Mouse (Mus musculus) G1E (cell line): Measurements from ENCODE around the gene Tnik. TPM values are rescaled to one million over a fixed set of nuclear protein-coding genes. Genes with fewer than 3 reads are reported as not detected.

Experiments used
- ATAC-seq: 2 replicates; pipeline ENCODE4 v1.8.0; 2016; ENCODE audit warnings: mild to moderate bottlenecking; ENCODE audit not compliant: insufficient number of reproducible peaks, poor library complexity, low FRiP score, severe bottlenecking; ENCODE audit errors: extremely low read depth
- DNase-seq: peaks from one replicate; pipeline ENCODE4 v3.0.0; 2012; ENCODE audit warnings: low spot score
- H3K27me3 ChIP-seq: 2 replicates; pipeline ENCODE4 v1.6.1; 2012; ENCODE audit warnings: mild to moderate bottlenecking, low read length, inconsistent platforms; ENCODE audit not compliant: insufficient read depth
- H3K36me3 ChIP-seq: replicated peaks from 2 replicates; pipeline ENCODE3; 2012; ENCODE audit warnings: mild to moderate bottlenecking, inconsistent platforms
- H3K4me1 ChIP-seq: 2 replicates; pipeline ENCODE4 v1.6.1; 2012; ENCODE audit warnings: low read depth, low read length, inconsistent platforms, mixed read lengths; ENCODE audit not compliant: insufficient read depth
- H3K4me3 ChIP-seq: 2 replicates; pipeline ENCODE4 v1.5.1; 2012; ENCODE audit warnings: low read depth, mild to moderate bottlenecking, inconsistent platforms, low read length, moderate library complexity, mixed read lengths
- H3K9me3 ChIP-seq: replicated peaks from 2 replicates; pipeline ENCODE4 v1.6.1; 2012; ENCODE audit warnings: inconsistent platforms
- CTCF ChIP-seq: IDR thresholded peaks from 2 replicates; pipeline ENCODE4 v1.5.1; 2012; ENCODE audit warnings: low read depth, low read length, inconsistent platforms, mixed read lengths
- GATA1 ChIP-seq: IDR thresholded peaks from 2 replicates; pipeline ENCODE4 v1.6.1; 2012; ENCODE audit warnings: borderline replicate concordance, low read length, inconsistent platforms, mixed read lengths
- GATA2 ChIP-seq: IDR thresholded peaks from 2 replicates; pipeline ENCODE4 v1.6.1; 2012; ENCODE audit warnings: low read depth, low read length, inconsistent platforms, borderline replicate concordance
- POLR2AphosphoS5 ChIP-seq: IDR thresholded peaks from 2 replicates; pipeline ENCODE4 v1.6.1; 2012; ENCODE audit warnings: low read depth, low read length, inconsistent platforms; ENCODE audit not compliant: insufficient replicate concordance
- TAL1 ChIP-seq: conservative IDR thresholded peaks from 2 replicates; pipeline ENCODE4 v1.6.1; 2012; ENCODE audit warnings: low read depth, low read length, inconsistent platforms, mixed read lengths
- polyA plus RNA-seq: library from polyadenylated mRNA; stranded (reverse); fragments of >175 nt; gene quantifications from 2 replicates; pipeline ENCODE4 v1.2.3, GENCODE M21; 2012
- total RNA-seq, 2 experiments: library from RNA; stranded (forward) in 1 of 2; stranded (reverse) in 1 of 2; fragments of 200-1000 nt in 1 of 2; fragments of >200 nt in 1 of 2; fragmentation: Nextera tagmentation in 1 of 2; gene quantifications; 2 replicates each; pipeline ENCODE4 v1.2.3; 2014 to 2017

Tnik gene
- total and polyA plus RNA-seq, 3 experiments: 0.69 to 4.6 (median 1.1) TPM

DNA sequence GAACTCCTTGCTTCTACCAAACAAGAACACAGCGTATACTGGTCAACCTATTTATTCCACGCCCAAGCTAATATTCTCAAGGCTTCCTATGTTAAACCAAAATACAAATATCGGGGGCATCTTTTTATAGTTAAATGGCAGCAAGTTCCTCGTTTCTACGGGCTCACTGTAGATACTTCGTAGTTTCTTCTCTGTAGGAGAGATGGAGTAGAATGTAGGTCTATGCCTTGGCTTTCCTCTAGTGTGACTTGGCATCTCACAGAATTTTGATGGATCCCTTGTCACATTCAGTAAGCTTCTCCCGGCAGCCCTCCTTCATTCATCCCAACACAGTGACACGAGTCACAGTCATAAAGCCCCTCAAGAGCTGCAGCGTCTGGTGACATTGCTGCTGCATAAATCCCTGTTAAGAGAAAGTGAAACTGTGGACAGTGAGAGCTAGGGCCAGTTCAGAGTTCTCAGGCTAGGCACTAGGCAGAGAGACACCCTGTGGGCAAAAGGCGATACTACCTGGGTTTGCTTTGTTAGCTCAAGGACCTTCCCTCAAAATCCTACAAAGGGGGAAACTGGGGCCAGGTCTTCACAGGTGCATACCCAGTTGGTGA, 280.5 kb downstream of the Tnik start:
- H3K9me3 ChIP-seq: no peaks in the 10 kb centered on the region
- ATAC-seq: no peak
- TF ChIP-seq TAL1: no peak
- TF ChIP-seq GATA2: no peak
- no peak for TF ChIP-seq CTCF
- no peak for TF ChIP-seq POLR2AphosphoS5
- TF ChIP-seq GATA1: no peak

DNA sequence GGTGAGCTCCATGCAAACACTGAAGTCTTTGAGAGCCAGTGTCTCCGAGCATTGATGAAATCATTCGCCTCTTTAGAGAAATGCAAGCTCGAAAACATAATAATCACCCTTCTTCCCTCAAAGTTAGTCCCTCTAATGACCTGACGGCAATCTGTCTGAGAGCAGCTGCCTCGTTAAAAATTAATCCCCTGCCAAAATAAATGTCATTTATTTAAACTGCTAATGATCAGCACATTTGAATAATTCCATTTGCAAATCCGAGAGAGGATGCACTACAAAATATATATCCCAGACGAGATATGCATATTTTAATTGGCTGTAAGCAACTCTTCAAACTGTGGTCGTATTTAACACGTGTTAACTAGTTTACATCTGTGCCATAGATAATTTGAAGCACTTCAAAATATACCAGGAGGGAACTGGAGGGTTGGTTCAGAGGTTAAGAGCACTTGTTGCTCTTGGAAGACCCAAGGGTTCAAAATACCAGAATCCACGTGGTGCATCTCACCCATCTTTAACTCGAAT, 281.4 kb downstream of the Tnik start:
- Histone ChIP-seq H3K4me1 (no peaks in the 10 kb centered on the region), H3K36me3 (no peaks in the 10 kb centered on the region), H3K9me3 (no peaks in the 10 kb centered on the region), H3K4me3 (no peak overlapping the region), H3K27me3 (no peaks in the 10 kb centered on the region)
- no peak for ATAC-seq
- no peak for TF ChIP-seq GATA2
- no peak for TF ChIP-seq GATA1
- TF ChIP-seq POLR2AphosphoS5: no peak
- no peak for TF ChIP-seq CTCF
- TF ChIP-seq TAL1: no peak
- DNase-seq: no peak

More for the DNA sequence above, 280.5 kb downstream of the Tnik start:
- H3K4me1 ChIP-seq: no peaks in the 10 kb centered on the region
- H3K4me3 ChIP-seq: no peak overlapping the region
- H3K36me3 ChIP-seq: no peaks in the 10 kb centered on the region
- H3K27me3 ChIP-seq: no peaks in the 10 kb centered on the region
- no peak for DNase-seq

DNA sequence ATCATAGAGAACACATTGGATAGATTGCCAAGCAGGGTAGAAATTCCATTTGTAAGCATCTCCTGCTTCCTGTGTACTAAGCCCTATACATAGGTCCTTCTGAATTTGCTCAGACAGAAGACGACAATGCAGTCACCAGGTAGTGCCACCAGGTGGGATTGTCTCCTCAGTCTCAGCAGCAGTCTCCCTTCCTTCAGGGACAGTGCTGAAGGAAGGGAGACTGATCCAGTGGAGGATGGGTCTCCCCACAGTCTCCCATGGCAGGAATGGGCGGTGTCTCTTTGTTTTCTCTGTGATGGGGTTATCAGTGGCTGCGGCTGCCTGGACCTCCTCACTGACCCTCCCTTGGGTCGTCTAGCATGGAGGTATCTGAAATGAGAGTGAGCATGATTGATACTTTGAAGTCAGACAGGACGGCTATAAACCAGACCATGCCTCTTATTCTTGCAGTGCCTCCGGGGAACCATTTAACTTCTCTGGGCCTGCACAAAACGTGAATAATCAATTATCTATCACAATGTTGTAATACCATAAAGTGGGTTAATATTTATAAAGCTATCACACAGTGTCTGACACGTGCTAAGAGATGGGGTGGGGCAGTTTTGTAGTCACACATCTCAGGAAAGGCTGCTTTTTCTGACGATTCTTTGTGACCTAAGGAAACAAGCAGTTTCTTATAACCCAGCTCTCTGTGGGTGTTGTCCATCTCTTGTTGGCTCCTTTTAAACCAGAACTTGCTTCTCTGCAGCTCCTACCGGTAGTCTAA, 285.1 kb downstream of the Tnik start:
- Histone ChIP-seq H3K4me3 (no peak overlapping the region), H3K9me3 (no peaks in the 10 kb centered on the region), H3K27me3 (no peaks in the 10 kb centered on the region), H3K4me1 (no peaks in the 10 kb centered on the region), H3K36me3 (no peaks in the 10 kb centered on the region)
- DNase-seq: no peak
- ATAC-seq: no peak
- TF ChIP-seq POLR2AphosphoS5 (no peak), CTCF (no peak), GATA1 (no peak), GATA2 (no peak), TAL1 (no peak)

DNA sequence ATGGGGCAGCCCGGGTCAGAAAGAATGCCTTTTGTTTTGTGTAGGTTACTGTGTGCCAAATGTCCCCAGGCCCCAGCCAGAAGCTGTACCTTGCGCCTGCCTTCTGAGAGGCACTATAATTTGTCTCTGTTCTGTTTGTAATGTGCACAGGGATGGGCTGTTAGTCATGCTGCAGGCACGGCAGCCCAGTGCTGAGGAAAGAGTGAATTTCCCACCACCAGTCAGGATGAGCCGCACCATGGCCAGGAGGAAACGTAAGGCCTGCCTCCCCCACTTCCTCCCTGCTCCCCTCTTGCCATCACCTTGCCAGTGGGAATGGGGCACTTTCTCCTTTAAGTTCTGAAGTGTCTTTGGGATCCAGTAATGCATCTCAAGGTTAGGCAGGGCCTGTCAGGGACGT, 286.4 kb downstream of the Tnik start:
- Histone ChIP-seq H3K4me3 (no peak overlapping the region), H3K4me1 (no peaks in the 10 kb centered on the region), H3K9me3 (no peaks in the 10 kb centered on the region), H3K27me3 (no peaks in the 10 kb centered on the region), H3K36me3 (no peaks in the 10 kb centered on the region)
- no peak for DNase-seq
- TF ChIP-seq POLR2AphosphoS5 (no peak), GATA1 (no peak), GATA2 (no peak), TAL1 (no peak), CTCF (no peak)
- no peak for ATAC-seq

DNA sequence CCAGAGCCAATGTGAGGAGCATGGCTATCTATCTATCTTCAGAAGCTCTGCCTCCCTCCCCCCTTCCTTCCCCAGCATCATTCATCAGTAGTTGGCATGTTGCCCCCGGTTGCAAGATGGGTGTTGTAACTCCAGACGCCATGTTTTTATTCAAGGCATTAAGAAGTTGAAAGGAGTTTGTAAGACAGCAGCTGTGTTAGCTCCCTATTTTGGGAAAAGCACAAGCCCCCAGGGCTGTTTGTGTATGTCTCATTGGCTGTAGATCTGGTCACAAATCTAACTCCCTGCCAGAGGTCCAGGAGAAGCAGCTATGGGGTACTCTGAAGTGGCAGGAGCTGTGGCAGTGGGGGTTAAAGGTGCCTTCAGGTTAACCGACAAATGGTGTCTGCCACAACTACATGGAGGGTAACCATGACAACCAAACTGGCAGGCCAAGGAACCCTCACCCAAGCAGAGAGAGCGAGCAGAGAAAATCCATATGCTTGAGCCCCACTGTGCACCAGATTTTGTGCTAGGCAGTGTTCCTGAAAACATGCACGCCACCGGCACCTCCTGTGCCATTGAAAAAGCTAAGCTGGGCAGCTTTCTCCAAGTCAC, 287.6 kb downstream of the Tnik start:
- Histone ChIP-seq H3K27me3 (no peaks in the 10 kb centered on the region; the same call in 1 of the 2 replicates), H3K9me3 (no peaks in the 10 kb centered on the region), H3K4me1 (no peaks in the 10 kb centered on the region), H3K4me3 (no peak overlapping the region), H3K36me3 (no peaks in the 10 kb centered on the region)
- TF ChIP-seq POLR2AphosphoS5: no peak
- TF ChIP-seq TAL1: no peak
- TF ChIP-seq GATA1: no peak
- no peak for TF ChIP-seq GATA2
- no peak for TF ChIP-seq CTCF
- no peak for DNase-seq
- ATAC-seq: no peak

DNA sequence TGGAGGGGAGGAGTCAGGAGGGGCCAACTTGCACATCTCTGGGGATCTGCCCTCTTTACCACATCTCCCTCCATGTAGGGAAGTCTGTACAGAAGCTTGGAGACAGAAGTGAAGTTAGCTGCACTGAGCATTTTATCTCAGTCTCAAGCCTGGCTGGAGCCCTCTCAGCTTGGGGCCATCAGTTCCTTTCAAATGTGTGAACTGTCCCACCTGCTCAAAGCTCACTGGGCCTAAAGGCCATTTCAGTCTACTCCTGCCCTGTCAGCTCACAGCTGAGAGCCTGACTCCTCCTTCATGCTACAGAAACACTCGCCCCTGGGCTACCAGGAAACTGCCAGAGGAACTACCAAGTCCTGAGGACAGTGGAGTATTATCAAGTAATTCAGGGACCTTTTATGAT, 288.7 kb downstream of the Tnik start:
- no peak for ATAC-seq
- TF ChIP-seq GATA2: no peak
- TF ChIP-seq GATA1: no peak
- TF ChIP-seq TAL1: no peak
- TF ChIP-seq CTCF: no peak
- TF ChIP-seq POLR2AphosphoS5: no peak
- no peaks in the 10 kb centered on the region for H3K4me1 ChIP-seq

More for the DNA sequence above, 288.7 kb downstream of the Tnik start:
- no peak overlapping the region for H3K4me3 ChIP-seq
- no peak for DNase-seq
- H3K36me3 ChIP-seq: no peaks in the 10 kb centered on the region
- H3K27me3 ChIP-seq: no peaks in the 10 kb centered on the region; the same call in 1 of the 2 replicates
- H3K9me3 ChIP-seq: no peaks in the 10 kb centered on the region
